Mouse (Mus musculus): Measurements from ENCODE around the gene Lime1.

Lime1 gene

GRCm38 (mm10) chr2:181391022-181391421, 11.1 kb downstream of the Lime1 start:
- DNase-seq (ENCODE audit: low read depth) = no peak

DNA sequence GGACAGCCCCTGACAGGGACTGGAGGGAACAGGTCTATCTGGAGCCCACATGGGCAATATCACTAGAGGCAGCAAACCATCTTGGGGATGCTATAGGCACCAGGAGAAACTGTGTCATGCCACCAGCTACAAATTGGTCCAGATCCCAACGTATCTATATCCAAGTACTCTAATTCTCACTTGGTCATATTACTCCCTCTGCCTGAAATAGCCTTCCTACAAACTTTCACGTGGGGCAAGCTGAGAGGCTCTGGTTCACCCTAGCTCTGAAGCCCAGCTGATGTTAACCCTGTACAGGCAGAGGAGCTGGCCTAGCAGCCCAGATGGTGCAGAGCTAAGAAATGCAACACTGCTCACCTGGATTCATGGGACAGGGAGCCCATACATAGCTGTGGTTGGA, 11.7 kb downstream of the Lime1 start:
- DNase-seq (ENCODE audit: low read depth) = no peak

DNA sequence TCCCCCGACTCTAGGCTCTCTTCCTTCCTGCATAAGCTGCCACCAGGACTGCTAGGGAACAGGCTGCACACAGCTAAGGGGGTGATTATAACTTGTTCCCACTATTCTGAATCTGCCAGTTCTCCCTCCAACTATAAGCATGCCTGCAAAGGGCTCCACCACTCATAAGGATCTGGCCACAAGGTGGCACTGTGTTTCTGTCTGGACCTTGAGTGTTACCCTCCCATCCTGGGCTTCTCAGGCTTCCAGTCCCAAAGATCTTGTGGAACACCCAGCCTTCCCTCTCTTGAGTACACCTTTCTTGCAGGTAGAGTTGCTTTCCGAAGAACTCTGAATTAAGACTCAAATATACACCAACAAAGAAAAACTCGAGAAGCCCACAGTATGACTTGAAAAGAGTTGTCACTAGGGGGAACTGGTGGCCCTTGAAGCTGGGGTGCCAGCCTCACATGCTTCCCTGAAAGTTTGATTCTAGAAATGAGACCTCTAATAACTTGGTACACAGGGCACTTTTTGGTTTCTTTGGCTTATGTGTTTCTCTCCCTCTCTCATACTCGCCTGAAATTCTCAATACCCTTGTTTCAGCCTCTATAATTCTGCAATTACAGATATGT, 12.8 kb downstream of the Lime1 start:
- peak; percentile 94 for DNase-seq (ENCODE audit: low read depth)

DNA sequence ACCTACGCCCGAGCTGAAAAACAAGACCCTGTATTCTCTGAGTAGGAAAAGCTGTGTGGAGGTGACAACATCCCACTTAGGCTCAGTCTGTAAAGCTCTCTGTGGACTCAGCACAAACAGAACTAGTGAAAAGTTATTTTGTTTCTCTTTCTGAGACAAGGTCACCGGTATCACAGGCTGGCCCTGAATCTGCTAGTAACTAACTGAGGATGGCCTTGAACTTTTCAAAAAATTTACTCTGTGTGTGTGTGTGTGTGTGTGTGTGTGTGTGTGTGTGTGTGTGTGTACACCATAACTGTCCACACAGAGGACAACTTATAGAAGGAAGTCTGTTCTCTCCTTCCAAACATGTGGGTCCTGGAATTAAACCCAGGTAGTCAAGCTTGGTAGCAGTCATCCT, 14.2 kb downstream of the Lime1 start:
- no peak for DNase-seq (ENCODE audit: low read depth)

- DNase-seq (ENCODE audit: low read depth) = no peak
Measured at GRCm38 (mm10) chr2:181397207-181397761, 17.4 kb downstream of the Lime1 start.

DNA sequence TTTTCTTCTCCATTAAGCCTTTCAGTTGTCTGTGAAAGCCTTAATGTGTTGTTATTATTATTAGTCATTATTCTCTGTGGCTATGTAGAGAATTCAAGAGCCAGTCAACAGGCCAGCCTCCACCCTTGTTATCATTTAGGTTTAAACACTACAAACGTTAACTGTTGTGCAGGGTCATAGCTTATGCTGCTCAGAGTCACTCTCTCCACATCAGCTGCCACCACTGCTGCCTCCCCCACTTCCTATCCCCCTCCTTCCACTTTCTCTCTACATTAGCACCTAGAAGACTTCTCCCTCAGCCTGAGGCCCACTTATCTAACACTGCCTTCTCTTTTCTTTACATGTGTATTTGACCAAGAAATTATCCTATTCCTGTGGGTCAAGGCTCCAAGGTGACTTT, 21.6 kb downstream of the Lime1 start:
- DNase-seq (ENCODE audit: low read depth) = no peak

DNA sequence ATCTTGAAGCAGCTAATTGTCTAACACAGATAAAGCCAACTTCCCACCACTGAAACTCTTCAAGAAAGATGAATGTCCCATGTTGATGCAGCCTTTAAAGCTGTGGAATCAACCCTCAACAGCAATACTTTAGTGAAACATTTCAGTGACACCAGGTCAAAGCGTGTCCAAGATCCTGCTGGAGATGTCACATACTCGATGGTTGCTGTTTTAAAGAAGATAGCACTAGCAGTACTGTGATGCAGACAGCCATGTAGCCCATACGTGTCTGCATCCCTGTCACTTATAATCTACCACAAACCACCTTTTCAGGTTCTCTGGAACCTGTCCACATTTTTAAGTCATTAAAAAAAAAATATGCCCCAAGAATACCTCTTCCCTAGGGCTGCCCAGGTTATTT, 23.8 kb downstream of the Lime1 start:
- DNase-seq (ENCODE audit: low read depth) = no peak

GRCm38 (mm10) chr2:181409643-181410042, 29.8 kb downstream of the Lime1 start:
- peak; percentile 84 for DNase-seq (ENCODE audit: low read depth)

- peak; percentile 88 for DNase-seq (ENCODE audit: low read depth)
Measured at GRCm38 (mm10) chr2:181410760-181411473, 31.0 kb downstream of the Lime1 start.

DNA sequence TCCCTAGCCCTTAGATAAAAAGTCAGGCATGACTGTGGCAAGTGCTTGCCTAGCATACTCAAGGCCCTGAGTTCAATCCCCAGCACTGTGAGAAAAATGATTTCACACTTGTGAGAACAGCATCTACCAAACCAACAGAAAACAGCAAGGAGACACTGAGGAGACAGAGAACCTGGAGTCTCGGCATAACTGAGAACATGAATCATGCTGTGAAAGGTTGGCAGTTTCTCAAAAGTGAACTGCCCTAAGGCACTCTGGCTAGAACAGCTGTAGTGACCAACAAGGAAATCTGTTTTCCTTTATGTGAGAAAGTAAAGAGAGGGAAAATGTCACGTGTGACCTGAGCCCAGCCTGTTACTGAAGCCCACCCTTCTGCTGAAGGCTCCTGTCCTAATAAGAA, 33.3 kb downstream of the Lime1 start:
- no peak for DNase-seq (ENCODE audit: low read depth)

DNA sequence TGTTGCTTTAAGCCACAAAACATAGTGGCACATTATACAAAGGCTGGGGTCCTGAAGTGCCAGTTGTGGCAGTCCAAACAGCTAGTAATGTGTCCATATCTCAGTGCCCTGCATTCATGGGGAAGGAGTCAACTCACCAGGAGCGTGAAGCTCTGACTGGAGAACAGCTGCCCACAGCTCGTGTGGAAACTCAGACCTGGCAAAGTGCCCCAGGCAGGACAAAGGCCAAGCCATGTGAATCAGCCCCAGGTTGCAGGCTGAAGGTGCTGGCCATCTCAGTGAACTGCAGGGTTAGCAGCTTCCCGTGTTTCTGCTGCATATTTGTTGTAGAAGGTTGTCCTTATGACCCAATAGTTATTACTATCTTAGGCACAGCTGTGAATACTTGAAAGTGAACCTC, 36.1 kb downstream of the Lime1 start:
- no peak for DNase-seq (ENCODE audit: low read depth)

- no peak for DNase-seq (ENCODE audit: low read depth)
Measured at GRCm38 (mm10) chr2:181419359-181419758, 39.5 kb downstream of the Lime1 start.

DNA sequence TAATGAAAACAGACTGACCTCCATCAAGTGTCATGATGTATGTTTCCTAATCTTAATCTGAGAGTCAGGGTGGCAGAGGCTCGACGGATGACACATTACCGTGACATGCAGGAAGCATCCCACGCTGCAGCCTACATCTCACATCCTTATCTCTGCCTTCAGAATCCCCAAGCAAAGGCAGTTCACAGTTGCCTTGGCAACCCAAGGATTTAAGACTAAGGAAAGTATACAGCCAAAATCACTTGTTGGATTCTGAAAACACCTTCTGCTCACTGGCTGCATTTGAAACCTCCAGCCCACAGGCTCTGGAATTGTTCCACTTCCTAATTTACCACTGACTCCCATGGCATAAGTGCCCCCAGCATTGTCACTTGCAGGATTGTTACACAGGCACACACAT, 40.5 kb downstream of the Lime1 start:
- no peak for DNase-seq (ENCODE audit: low read depth)

- DNase-seq (ENCODE audit: low read depth) = no peak
Measured at GRCm38 (mm10) chr2:181420903-181421638, 41.2 kb downstream of the Lime1 start.

DNA sequence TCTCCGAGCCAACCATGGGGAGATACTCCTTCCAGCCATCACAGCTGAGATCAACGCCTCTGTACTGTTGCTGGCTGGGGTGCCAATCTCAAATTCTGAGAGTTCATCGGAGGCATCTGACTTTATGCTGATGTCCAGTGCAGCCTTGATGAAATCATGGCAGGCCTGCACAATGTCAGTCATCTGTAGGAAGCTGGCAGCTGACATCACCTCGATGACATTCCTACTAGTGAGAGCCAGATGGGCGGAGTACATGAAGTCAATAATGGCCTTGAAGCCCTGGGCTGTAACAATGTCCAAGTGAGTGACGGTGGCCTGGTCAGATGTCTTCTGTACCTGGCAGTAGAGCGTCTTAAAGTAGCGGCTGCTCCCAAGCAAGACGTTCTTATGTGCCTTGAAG, 44.0 kb downstream of the Lime1 start:
- no peak for DNase-seq (ENCODE audit: low read depth)
